Mouse (Mus musculus): ENCODE measurements at regions not wholly inside any gene's neighbourhood (a gene's known extent, or its start where the extent isn't known, plus 50 kb on each side); places are given as distances from the start of the nearest gene placed in this dataset.

DNA sequence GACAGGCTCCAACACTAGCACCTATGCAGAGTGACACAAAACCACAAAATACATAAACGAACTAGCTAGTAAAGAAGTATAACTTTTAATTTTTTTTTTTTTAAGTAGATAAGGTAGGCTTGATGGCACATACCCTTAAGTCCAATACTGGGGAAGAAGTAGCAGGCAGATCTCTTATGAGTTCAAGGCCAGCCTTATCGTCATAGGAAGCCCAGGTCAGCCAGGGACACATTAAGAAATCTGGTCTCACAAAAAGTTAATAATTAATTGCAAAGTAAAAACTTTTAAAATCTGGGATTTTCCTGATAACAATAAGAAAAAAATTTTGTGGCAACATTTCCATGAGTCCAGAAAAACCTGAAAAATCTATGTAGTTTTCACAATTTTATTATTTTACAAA, 92.9 kb downstream of the Sox4 start:
- H3K4me2 ChIP-seq (ENCODE audit: low read depth, low read length) = no peak overlapping the region
- ATAC-seq (no peak), DNase-seq (ENCODE audit: low spot score) (no peak)
- no peak overlapping the region for H3K4me3 ChIP-seq (ENCODE audit: low read length)
- H3K4me1 ChIP-seq (ENCODE audit: insufficient read depth, low read length) = no peaks in the 10 kb centered on the region
- H3K36me3 ChIP-seq (ENCODE audit: insufficient read depth, low read length) = no peaks in the 10 kb centered on the region
- 0 out of 2 replicates have a peak overlapping the region, but pooled peaks have one; percentile 16 for H3K27ac ChIP-seq
- TF ChIP-seq CTCF (IDR thresholded peaks at IDR 0.05; ENCODE audit: low read depth) = no peak
- H3K9ac ChIP-seq (replicated peaks; ENCODE audit: low read length) = no peak overlapping the region
- no peaks in the 10 kb centered on the region for H3K9me3 ChIP-seq (ENCODE audit: low read length)
- WGBS = 75% methylated on average over 2 of the region's 2 CpGs
- no peaks in the 10 kb centered on the region for H3K27me3 ChIP-seq (ENCODE audit: insufficient read depth, low read length)

DNA sequence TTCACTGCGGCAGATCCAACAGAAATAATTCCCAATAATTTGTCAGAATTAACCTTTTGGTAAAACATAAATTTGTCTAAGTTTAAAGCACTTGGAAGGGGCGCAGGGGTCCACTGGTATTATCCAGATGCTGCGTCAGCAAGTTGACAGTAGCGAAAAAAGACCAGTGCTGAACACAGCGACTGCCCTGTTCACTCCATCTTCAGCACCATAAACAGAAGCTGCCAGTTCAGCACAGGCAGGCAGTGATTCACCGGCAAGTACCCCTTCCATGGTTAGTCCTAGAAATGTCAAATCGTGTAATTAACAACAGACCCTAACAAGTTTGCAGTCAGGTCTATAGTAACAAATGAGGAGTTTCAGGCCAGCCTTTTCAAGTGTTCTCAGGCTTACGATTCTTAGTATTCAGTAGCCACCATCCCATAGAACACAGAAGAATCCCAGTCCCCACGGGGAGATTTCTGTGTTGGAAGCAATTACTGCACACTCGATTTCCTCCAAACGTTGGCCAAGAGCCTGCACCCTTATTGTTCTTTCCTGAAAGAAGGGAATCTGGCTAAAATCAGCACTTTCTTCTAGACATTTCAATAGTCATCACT, 93.6 kb downstream of the Sox4 start:
- 42% methylated on average over 11 of the region's 11 CpGs for WGBS
- Histone ChIP-seq H3K4me2 (ENCODE audit: low read depth, low read length) (no peak overlapping the region), H3K27ac (0 out of 2 replicates have a peak overlapping the region, but pooled peaks have one; percentile 16), H3K4me3 (ENCODE audit: low read length) (no peak overlapping the region), H3K36me3 (ENCODE audit: insufficient read depth, low read length) (no peaks in the 10 kb centered on the region), H3K4me1 (ENCODE audit: insufficient read depth, low read length) (no peaks in the 10 kb centered on the region), H3K27me3 (ENCODE audit: insufficient read depth, low read length) (no peaks in the 10 kb centered on the region), H3K9ac (replicated peaks; ENCODE audit: low read length) (no peak overlapping the region), H3K9me3 (ENCODE audit: low read length) (no peaks in the 10 kb centered on the region)
- no peak for TF ChIP-seq CTCF (IDR thresholded peaks at IDR 0.05; ENCODE audit: low read depth)
- ATAC-seq (peak; percentile 43; the same call in 1 of the 2 replicates), DNase-seq (ENCODE audit: low spot score) (peak; percentile 64)

DNA sequence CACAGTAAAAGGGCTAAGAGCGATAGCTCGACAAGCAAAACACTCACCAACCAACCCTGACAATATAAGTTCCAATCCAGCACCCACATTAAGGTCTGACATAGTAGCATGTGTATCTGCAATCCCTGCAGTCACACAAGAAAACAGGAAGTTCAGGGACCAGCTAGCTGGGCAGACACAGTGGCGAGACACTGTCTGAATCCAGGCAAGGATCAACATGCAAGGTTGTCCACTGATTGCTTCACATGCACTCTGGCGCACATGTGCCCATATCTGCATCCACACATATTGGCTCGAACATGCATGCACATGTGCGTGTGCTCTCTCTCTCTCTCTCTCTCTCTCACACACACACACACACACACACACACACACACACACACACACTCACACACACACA, 95.5 kb downstream of the Sox4 start:
- TF ChIP-seq CTCF (IDR thresholded peaks at IDR 0.05; ENCODE audit: low read depth) = no peak
- Histone ChIP-seq H3K4me1 (ENCODE audit: insufficient read depth, low read length) (no peaks in the 10 kb centered on the region), H3K27ac (no peak overlapping the region), H3K4me2 (ENCODE audit: low read depth, low read length) (no peak overlapping the region), H3K9me3 (ENCODE audit: low read length) (no peaks in the 10 kb centered on the region), H3K36me3 (ENCODE audit: insufficient read depth, low read length) (no peaks in the 10 kb centered on the region), H3K27me3 (ENCODE audit: insufficient read depth, low read length) (no peaks in the 10 kb centered on the region), H3K9ac (replicated peaks; ENCODE audit: low read length) (no peak overlapping the region), H3K4me3 (ENCODE audit: low read length) (no peak overlapping the region)
- ATAC-seq = no peak
- no peak for DNase-seq (ENCODE audit: low spot score)
- 94% methylated on average over 6 of the region's 6 CpGs for WGBS

DNA sequence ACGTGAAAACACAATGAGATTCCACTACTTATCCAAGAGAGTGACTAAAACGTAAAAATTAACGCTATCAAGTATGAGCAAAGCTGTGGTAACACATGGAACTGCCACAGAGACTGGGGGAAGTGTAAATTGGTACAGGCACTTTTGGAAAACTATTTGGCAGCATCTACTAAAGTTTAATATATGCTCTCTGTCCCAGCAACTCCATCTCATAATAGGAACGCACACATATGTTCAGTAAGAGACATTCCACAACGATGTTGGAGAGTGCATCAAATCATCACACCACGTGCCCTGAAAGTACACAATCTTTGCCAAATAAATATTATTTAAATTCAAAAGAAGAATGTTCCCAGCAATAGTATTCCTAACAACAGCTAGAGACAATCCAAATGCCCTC, 96.3 kb downstream of the Sox4 start:
- H3K4me1 ChIP-seq (ENCODE audit: insufficient read depth, low read length) = no peaks in the 10 kb centered on the region
- no peak overlapping the region for H3K4me2 ChIP-seq (ENCODE audit: low read depth, low read length)

DNA sequence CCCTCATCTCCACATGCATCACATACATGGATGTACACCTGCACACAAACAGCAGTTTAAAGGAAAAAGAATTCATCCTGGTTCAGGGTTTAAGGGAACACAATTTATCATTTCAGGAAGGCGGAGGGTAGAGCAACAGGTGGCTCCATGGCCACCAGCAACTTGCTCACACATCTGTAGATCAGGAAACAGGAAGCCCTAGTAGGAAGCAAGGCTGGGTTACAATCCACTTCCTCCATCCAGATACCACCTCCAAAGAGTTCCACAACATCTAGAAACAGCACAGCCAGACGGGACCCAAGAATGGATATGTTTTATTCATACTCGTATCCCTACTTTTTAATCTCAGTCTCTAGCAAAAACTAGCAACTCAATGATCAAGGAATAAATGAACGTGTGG, 97.0 kb downstream of the Sox4 start:
- no peak overlapping the region for H3K9ac ChIP-seq (replicated peaks; ENCODE audit: low read length)
- 81% methylated on average over 4 of the region's 4 CpGs for WGBS
- DNase-seq (ENCODE audit: low spot score) (no peak), ATAC-seq (no peak)
- H3K9me3 ChIP-seq (ENCODE audit: low read length) = 0 out of 2 replicates have a peak, but pooled peaks cover 2% of the 10 kb centered on the region
- H3K27me3 ChIP-seq (ENCODE audit: insufficient read depth, low read length) = no peaks in the 10 kb centered on the region
- no peak overlapping the region for H3K4me3 ChIP-seq (ENCODE audit: low read length)
- no peak overlapping the region for H3K4me2 ChIP-seq (ENCODE audit: low read depth, low read length)
- no peak for TF ChIP-seq CTCF (IDR thresholded peaks at IDR 0.05; ENCODE audit: low read depth)
- no peaks in the 10 kb centered on the region for H3K36me3 ChIP-seq (ENCODE audit: insufficient read depth, low read length)
- H3K4me1 ChIP-seq (ENCODE audit: insufficient read depth, low read length) = no peaks in the 10 kb centered on the region
- H3K27ac ChIP-seq = no peak overlapping the region

More for the DNA sequence above, 96.3 kb downstream of the Sox4 start:
- no peak for TF ChIP-seq CTCF (IDR thresholded peaks at IDR 0.05; ENCODE audit: low read depth)
- no peaks in the 10 kb centered on the region for H3K27me3 ChIP-seq (ENCODE audit: insufficient read depth, low read length)
- WGBS = 89% methylated on average over 6 of the region's 6 CpGs
- no peak overlapping the region for H3K9ac ChIP-seq (replicated peaks; ENCODE audit: low read length)
- 0 out of 2 replicates have a peak, but pooled peaks cover 2% of the 10 kb centered on the region for H3K9me3 ChIP-seq (ENCODE audit: low read length)
- no peak overlapping the region for H3K27ac ChIP-seq
- ATAC-seq (no peak), DNase-seq (ENCODE audit: low spot score) (no peak)
- no peaks in the 10 kb centered on the region for H3K36me3 ChIP-seq (ENCODE audit: insufficient read depth, low read length)
- H3K4me3 ChIP-seq (ENCODE audit: low read length) = no peak overlapping the region

DNA sequence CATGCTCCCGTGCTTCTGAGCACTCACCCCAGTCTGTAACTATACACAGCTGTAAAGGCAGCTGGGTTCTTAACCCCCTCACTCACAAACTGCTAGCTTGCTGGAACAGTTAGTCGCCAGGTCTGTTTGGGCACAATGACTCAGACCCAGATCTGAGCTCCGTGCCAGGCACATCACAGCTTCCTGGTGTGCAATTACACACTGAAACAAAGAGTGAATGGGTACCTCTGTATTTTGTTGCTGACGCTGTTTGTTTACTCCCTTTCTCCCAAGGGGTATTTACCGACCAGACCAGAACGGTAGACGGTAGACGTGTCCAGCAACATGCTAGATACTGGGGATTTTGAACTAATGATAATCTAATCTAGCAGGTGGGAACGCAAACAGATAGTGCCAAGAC, 99.3 kb downstream of the Sox4 start:
- H3K4me2 ChIP-seq (ENCODE audit: low read depth, low read length) = no peak overlapping the region
- H3K4me3 ChIP-seq (ENCODE audit: low read length) = no peak overlapping the region
- no peaks in the 10 kb centered on the region for H3K27me3 ChIP-seq (ENCODE audit: insufficient read depth, low read length)
- ATAC-seq (no peak), DNase-seq (ENCODE audit: low spot score) (no peak)
- no peaks in the 10 kb centered on the region for H3K4me1 ChIP-seq (ENCODE audit: insufficient read depth, low read length)
- H3K9ac ChIP-seq (replicated peaks; ENCODE audit: low read length) = no peak overlapping the region
- 0 out of 2 replicates have a peak, but pooled peaks cover 2% of the 10 kb centered on the region for H3K9me3 ChIP-seq (ENCODE audit: low read length)
- H3K27ac ChIP-seq = no peak overlapping the region
- WGBS = 67% methylated on average over 9 of the region's 9 CpGs
- no peak for TF ChIP-seq CTCF (IDR thresholded peaks at IDR 0.05; ENCODE audit: low read depth)
- no peaks in the 10 kb centered on the region for H3K36me3 ChIP-seq (ENCODE audit: insufficient read depth, low read length)

DNA sequence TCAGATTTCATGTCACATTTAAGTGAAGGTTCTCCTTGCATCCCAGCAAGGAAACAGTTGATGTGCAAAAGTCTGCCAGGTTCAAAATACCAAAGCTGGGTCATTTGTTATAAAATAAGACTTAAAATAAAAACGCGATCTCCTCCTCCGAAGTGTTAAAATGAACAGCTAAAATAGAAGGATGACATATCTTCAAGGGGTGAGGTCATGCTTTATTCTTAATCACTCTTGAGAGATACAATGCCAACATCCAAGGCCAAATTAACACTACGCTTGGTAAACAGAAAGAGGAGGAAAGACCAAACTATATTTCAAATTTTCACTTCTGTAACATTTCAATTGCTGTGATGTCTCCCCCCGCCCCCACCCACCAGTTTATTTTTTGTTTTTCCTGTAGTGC, 105.2 kb downstream of the Sox4 start:
- H3K27ac ChIP-seq = no peak overlapping the region
- H3K4me3 ChIP-seq (ENCODE audit: low read length) = no peak overlapping the region
- DNase-seq (ENCODE audit: low spot score) = no peak
- H3K9me3 ChIP-seq (ENCODE audit: low read length) = 0 out of 2 replicates have a peak, but pooled peaks cover 2% of the 10 kb centered on the region
- H3K4me2 ChIP-seq (ENCODE audit: low read depth, low read length) = no peak overlapping the region
- no peak for TF ChIP-seq CTCF (IDR thresholded peaks at IDR 0.05; ENCODE audit: low read depth)
- 90% methylated on average over 5 of the region's 5 CpGs for WGBS
- H3K27me3 ChIP-seq (ENCODE audit: insufficient read depth, low read length) = no peaks in the 10 kb centered on the region
- peaks cover 6% of the 10 kb centered on the region; the same call in 1 of the 2 replicates for H3K4me1 ChIP-seq (ENCODE audit: insufficient read depth, low read length)
- H3K9ac ChIP-seq (replicated peaks; ENCODE audit: low read length) = no peak overlapping the region
- H3K36me3 ChIP-seq (ENCODE audit: insufficient read depth, low read length) = no peaks in the 10 kb centered on the region
- ATAC-seq = no peak

All from hindbrain, postnatal 0 days (tissue).